Mouse (Mus musculus) CD4-positive naive resting alpha-beta T cell, adult 76 days (primary cell): ENCODE measurements around the gene Timm13. TPM values are rescaled to one million over a fixed set of nuclear protein-coding genes. Genes with fewer than 3 reads are reported as not detected.

Source experiments
- total RNA-seq: library from RNA; stranded (reverse); gene quantifications from one replicate; pipeline ENCODE4 v1.2.4, GENCODE M21; 2023

Gene Timm13
- total RNA-seq, result 55.9 TPM

DNA sequence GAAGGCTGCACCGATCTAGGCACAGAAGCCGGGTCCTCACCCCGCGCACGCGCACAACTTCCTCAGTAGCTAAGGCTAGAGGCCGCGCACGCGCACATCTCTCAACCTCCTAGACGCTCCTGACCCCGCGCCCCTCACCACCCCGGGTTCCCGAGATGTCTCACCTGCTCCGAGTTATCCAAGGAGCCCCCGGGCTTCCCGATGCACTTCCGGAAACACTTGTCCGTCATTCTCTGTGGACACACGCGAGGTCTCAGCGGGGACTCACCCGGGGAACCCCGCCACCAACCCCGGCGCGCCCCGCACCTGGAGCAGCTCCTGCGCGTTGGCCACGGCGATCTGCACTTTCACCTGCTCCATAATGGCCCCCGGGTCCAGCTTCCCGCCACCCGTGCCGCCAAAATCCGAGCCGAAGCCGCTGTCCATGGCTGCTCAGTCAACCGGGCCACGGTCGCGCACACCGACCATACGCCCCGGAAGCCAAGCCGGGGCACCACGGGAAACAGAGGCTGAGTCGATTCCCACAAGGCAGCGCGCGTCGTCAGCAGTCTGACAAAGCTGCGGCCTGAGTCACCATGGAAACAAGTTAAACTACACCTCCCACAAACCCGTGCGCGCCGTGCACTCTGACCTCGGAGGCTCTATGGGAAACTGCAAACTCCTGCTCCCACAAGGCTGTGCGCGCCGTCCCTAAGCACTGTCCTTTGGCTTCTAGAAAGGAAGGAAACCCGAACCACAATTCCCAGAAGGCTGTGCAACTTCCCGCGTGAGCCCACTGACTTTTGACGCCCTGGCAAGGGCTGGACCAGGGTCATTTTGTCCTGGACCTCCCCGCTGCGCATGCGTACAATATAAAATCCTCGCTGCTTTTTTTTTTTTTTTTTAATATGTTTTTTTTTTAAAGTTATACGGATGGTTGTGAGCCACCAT is at the start of gene Timm13:
Timm13 (minus strand) TSS at position 652 of the 930 bp plus-strand sequence.

GRCm38 (mm10) chr10:80929299-80930226 is 28.8 kb upstream of the Timm13 start, which contains the start of gene Gadd45b:
Gene Gadd45b, plus strand, starts transcription at chr10:80930073.

DNA sequence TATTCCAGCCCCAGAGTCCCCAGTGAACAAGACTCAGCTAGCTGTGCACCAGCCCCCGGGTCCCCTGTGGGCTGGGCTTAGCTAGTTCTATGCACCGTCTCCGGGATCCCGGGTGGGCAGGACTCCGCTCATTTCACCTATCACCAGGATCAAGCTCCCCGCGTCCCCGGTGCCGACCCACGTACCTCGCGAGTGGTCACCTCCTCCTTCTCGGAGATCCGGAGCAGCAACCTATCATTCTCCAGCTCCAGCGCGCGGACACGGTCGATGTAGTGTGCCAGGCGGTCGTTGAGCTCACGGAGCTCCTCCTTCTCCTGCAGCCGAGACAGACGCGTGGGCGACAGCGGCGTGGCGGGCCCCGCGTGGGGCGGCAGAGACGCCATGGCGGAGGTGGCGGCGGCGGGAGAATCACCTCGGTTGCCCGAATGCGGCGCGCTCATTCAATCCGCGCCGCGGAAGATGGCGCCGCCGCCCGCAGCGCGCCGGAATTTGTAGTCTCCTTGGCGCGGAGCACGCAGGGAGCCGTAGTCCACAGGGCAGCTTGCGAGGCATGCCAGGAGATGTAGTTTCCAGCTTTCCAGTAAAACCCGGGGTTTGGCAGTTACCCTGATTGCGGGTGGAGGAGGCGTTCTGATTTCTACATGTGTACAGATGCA is 17.1 kb upstream of the Timm13 start, which contains the start of gene Lmnb2:
Lmnb2 (minus strand) TSS at position 467 of the 656 bp plus-strand sequence.

DNA sequence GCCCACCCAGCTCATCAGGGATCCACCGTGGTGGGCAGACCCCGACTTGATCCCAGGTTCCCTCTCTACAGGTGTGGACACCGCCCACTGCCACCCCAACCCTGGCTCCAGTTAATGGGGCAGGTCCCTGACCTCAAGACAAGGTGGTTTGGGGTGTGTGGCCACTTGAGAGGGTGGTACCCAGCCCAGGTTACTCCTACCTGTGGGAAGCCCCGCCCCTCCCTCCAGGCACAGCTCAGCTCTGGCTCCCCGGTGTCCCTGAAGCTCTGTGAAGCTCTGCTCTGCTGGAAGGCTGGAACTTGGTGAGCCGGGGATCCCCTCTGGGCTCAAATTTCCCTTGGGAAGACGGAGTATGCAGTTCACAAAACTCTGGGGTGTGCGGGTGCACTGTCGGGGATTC is 29.2 kb downstream of the Timm13 start, which contains the start of gene Tmprss9:
Tmprss9 (plus strand) TSS at position 268 of the 400 bp plus-strand sequence.

DNA sequence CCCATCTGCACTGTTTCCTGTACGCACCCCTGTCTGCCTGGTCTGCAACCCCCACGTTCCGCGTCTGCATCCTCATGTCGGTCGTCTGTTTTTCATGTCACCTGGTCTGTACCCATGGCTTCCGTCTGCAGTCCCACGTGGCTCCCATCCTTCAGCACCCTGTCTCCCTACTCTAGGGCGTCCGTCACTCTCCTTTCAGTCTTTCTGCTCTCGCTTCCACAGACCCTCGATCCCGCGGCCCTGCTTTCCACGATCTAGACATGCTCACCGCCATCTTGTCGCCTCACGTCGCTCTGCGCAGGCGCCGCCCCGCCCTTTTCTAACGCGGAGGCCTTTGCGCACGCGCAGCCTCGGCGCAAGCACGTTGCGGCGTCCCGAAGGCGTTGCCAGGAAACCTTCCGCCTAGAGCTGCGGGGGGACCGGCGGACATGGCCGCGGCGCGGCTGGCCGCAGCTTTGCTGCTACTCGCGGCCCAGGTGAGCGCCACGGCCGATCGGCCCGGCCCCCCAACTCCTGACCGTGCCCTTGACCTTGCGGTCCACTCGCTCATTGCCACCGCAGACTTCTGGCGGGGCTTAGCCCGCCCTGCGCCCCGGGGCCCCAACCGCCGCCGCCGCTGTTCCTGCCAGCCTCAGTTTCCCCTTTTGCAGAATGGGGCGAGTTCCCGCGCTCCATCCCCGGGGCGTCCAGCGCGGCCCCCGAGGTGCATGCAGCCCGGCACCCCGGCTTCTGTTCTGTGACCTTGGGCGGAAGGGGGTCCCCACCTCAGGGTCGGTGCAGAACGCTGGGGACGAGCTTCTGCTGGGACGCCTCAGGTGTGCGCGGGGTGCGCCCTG is 45.6 kb downstream of the Timm13 start, which contains the start of the genes Lsm7 and Sppl2b:
Lsm7 (minus strand) TSS at position 297 of the 836 bp plus-strand sequence.
Sppl2b (plus strand) TSS at position 363 of the 836 bp plus-strand sequence.

Other genes starting within 250 kb of the Timm13 start
- gene Btbd2, start 243.9 kb downstream of the Timm13 start, total RNA-seq, result 24.7 TPM
- 302 TPM for gene Mknk2, start 222.9 kb downstream of the Timm13 start, total RNA-seq
- gene Mob3a, start 199.0 kb downstream of the Timm13 start, total RNA-seq, result 110 TPM
- gene Izumo4, start 198.8 kb downstream of the Timm13 start, total RNA-seq, result 51.3 TPM
- 107 TPM for gene Ap3d1, start 158.7 kb downstream of the Timm13 start, total RNA-seq
- gene Dot1l, start 145.8 kb downstream of the Timm13 start, total RNA-seq, result 86.9 TPM
- gene Sf3a2, start 102.8 kb downstream of the Timm13 start, total RNA-seq, result 74.8 TPM
- 90.5 TPM for gene Plekhj1, start 102.3 kb downstream of the Timm13 start, total RNA-seq
- gene Amh, start 95.7 kb downstream of the Timm13 start, total RNA-seq, result 0.79 TPM
- gene Jsrp1, start 87.5 kb downstream of the Timm13 start, total RNA-seq, result not detected
- 576 TPM for gene Oaz1, start 74.3 kb downstream of the Timm13 start, total RNA-seq
- not detected for gene Lingo3, start 56.9 kb downstream of the Timm13 start, total RNA-seq
- gene Lsm7, start 45.8 kb downstream of the Timm13 start, total RNA-seq, result 43.9 TPM
- gene Sppl2b, start 45.7 kb downstream of the Timm13 start, total RNA-seq, result 13.7 TPM
- gene Tmprss9, start 29.1 kb downstream of the Timm13 start, total RNA-seq, result not detected
- 8.5 TPM for gene Lmnb2, start 17.3 kb upstream of the Timm13 start, total RNA-seq
- gene Gadd45b, start 29.1 kb upstream of the Timm13 start, total RNA-seq, result 20.5 TPM
- not detected for gene Gng7, start 114.0 kb upstream of the Timm13 start, total RNA-seq
- gene Diras1, start 124.7 kb upstream of the Timm13 start, total RNA-seq, result not detected
- gene Slc39a3, start 136.5 kb upstream of the Timm13 start, total RNA-seq, result 14.2 TPM
- 50.4 TPM for gene Sgta, start 159.2 kb upstream of the Timm13 start, total RNA-seq
- gene Thop1, start 169.1 kb upstream of the Timm13 start, total RNA-seq, result 8.4 TPM
- not detected for gene Creb3l3, start 197.9 kb upstream of the Timm13 start, total RNA-seq
- 126 TPM for gene Map2k2, start 204.9 kb upstream of the Timm13 start, total RNA-seq
- gene Zbtb7a, start 234.3 kb upstream of the Timm13 start, total RNA-seq, result 49.1 TPM